Mouse (Mus musculus): ENCODE data around the gene Sema3g. TPM values are rescaled to one million over a fixed set of nuclear protein-coding genes. Genes with fewer than 3 reads are reported as not detected.

The Sema3g gene
- polyA plus RNA-seq, 1 experiment, result 3.1 TPM

DNA sequence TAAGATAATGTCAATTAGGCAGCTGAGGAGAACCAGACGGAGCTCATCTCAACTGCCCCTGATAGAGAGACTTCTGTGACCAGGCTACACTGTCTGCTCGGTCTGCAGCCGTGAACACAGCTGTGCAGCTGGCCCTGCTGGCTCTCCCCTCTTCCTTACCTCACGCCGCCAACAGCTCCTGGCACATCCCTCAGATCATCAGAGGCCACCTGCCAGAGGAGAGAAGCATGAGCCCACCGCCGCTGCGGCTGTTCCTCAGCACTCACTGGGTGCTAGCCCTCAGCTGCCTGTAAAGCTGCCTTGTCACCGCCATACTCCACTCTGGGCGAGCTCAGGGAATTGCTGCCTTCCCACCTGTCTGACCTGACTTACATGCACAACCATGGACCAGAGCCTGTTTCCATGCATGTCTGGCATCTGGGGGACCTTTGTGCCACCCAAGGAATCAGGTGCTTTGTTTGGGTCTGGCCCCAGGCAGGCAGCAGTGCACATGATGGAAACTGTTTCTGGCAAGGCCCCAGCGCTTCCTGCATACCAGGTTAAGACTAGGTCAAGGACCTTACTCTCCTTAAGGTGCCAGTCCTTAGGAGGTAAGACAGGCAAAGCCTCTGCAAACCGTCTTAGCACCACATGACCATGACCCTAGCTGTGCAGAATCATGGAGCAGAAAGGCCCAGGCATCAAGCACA is 37.8 kb upstream of the Sema3g start:
- TF ChIP-seq CTCF (IDR thresholded peaks at IDR 0.05; ENCODE audit: extremely low read depth, insufficient read depth, low read length) (no peak), POLR2A (IDR thresholded peaks at IDR 0.05; ENCODE audit: extremely low read depth, insufficient read depth, low read length) (no peak)
- no peak overlapping the region for H3K4me3 ChIP-seq (ENCODE audit: insufficient read depth, low read length)
- H3K4me1 ChIP-seq (ENCODE audit: control insufficient read depth, insufficient read depth, low read length), result no peaks in the 10 kb centered on the region
- no peak overlapping the region for H3K27ac ChIP-seq (ENCODE audit: insufficient read depth, low read length)

DNA sequence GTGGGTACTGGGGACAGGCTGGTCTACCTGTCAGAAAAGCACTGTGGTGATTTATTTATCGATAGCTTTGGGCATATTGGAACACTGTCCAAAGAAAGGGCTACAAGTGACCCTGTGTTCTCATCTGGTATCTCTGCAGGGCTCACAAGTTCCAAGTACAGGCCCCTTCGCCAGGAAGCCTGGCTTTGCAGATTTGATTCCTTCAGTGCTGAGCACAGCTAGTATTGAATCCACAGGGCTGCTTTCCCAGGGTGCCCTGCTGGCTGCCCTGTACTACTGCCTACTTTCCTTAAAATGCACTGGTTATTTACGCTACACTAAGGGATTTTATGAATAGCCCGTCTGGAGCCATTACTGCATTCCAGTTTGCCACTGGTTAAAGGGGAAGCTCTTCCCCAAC is 36.1 kb upstream of the Sema3g start:
- TF ChIP-seq CTCF (IDR thresholded peaks at IDR 0.05; ENCODE audit: extremely low read depth, insufficient read depth, low read length) (no peak), POLR2A (IDR thresholded peaks at IDR 0.05; ENCODE audit: extremely low read depth, insufficient read depth, low read length) (no peak)
- Histone ChIP-seq H3K4me1 (ENCODE audit: control insufficient read depth, insufficient read depth, low read length) (no peaks in the 10 kb centered on the region), H3K27ac (ENCODE audit: insufficient read depth, low read length) (no peak overlapping the region), H3K4me3 (ENCODE audit: insufficient read depth, low read length) (no peak overlapping the region)

DNA sequence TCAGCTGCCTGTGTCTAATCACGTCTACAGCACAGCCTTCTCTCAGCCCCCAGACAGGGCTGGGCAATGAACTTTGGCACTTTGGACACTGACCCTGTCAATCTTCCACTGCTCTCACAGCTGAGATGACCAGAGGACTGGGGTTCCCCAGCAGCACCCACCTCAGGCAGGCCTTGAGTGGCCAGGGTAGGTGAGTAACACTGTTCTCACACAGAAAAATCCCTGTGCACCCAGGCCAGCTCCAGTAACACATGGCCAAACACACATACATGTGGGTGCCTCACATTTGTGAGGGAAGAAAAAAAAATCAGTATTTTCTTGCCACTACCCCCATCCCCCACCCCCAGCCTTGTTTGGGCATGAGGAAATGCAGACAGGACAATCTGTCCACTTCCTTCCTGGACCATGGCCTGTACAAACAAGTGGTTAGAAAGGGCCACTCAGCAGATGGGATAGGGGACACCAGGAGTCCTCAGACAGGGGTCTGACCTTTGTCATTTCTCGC is 34.8 kb upstream of the Sema3g start:
- Histone ChIP-seq H3K4me1 (ENCODE audit: control insufficient read depth, insufficient read depth, low read length) (no peaks in the 10 kb centered on the region), H3K4me3 (ENCODE audit: insufficient read depth, low read length) (no peak overlapping the region), H3K27ac (ENCODE audit: insufficient read depth, low read length) (no peak overlapping the region)
- TF ChIP-seq POLR2A (IDR thresholded peaks at IDR 0.05; ENCODE audit: extremely low read depth, insufficient read depth, low read length) (no peak), CTCF (IDR thresholded peaks at IDR 0.05; ENCODE audit: extremely low read depth, insufficient read depth, low read length) (no peak)

DNA sequence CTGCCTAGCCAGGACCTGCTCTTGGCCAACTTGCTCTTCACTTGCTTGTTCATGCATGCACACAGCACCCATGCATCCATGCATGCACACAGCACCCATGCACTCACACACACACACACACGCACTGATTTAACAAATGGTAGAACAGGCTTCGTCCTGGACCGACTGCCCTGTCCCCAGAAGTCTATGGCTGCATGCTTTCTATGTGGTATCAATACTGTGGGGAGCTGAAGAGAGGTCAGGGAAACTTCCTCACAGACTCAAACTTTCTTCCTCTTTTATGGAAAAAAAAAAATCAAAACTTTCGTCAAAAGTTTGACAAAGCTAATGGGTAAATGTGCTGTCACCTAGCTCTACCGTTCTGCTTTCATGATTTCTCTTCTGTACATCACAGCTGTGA is 34.1 kb upstream of the Sema3g start:
- 0 out of 2 replicates have a peak, but pooled peaks cover 1% of the 10 kb centered on the region for H3K4me1 ChIP-seq (ENCODE audit: control insufficient read depth, insufficient read depth, low read length)
- no peak for TF ChIP-seq CTCF (IDR thresholded peaks at IDR 0.05; ENCODE audit: extremely low read depth, insufficient read depth, low read length)
- H3K4me3 ChIP-seq (ENCODE audit: insufficient read depth, low read length), result no peak overlapping the region
- peak overlapping the region; percentile 14; the same call in 1 of the 2 replicates for H3K27ac ChIP-seq (ENCODE audit: insufficient read depth, low read length)

DNA sequence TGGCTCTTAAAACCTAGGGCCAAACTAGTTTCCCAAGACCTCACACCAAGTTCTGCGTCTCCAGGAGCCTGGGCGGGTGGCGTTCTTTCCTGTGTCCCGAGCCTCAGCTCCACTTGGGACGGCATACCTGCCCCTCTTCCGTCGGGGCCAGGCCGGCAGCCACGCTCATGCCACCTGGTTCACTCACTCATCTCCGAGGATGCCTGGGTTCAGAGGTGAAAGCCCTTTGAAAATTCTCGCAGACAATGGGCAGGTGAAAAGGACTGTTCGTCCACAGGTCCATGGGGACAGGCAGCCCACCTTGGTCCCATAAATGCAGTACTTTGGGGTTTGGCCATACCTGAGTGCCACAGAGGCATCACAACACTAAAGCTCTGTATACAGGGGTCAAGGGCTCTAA is 33.5 kb upstream of the Sema3g start:
- no peak overlapping the region for H3K4me3 ChIP-seq (ENCODE audit: insufficient read depth, low read length)
- H3K4me1 ChIP-seq (ENCODE audit: control insufficient read depth, insufficient read depth, low read length), result 0 out of 2 replicates have a peak, but pooled peaks cover 1% of the 10 kb centered on the region
- TF ChIP-seq CTCF (IDR thresholded peaks at IDR 0.05; ENCODE audit: extremely low read depth, insufficient read depth, low read length), result no peak
- peak overlapping the region; percentile 21; the same call in 1 of the 2 replicates for H3K27ac ChIP-seq (ENCODE audit: insufficient read depth, low read length)

DNA sequence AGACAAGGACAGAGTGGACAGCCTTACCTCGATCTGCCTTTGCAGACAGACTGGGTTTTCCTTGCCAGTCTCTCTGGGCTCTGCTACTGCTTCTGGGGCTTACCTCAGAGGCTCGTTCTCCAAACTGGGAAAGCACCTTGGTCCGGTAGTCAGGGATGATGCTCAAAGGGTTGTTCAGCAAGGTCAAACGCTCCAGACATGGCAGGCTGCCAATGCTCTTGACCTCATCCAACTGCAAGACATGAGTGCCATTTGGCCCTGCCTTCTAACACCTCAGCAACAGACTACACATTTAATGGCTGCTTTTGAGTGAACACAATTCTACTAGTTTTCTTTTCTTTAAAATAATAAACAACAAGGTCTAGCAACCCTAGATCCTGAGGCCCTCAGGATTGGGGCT is 31.0 kb upstream of the Sema3g start:
- H3K4me3 ChIP-seq (ENCODE audit: insufficient read depth, low read length), result no peak overlapping the region
- no peak overlapping the region for H3K27ac ChIP-seq (ENCODE audit: insufficient read depth, low read length)
- TF ChIP-seq CTCF (IDR thresholded peaks at IDR 0.05; ENCODE audit: extremely low read depth, insufficient read depth, low read length) (no peak), POLR2A (IDR thresholded peaks at IDR 0.05; ENCODE audit: extremely low read depth, insufficient read depth, low read length) (no peak)
- H3K4me1 ChIP-seq (ENCODE audit: control insufficient read depth, insufficient read depth, low read length), result 0 out of 2 replicates have a peak, but pooled peaks cover 1% of the 10 kb centered on the region

DNA sequence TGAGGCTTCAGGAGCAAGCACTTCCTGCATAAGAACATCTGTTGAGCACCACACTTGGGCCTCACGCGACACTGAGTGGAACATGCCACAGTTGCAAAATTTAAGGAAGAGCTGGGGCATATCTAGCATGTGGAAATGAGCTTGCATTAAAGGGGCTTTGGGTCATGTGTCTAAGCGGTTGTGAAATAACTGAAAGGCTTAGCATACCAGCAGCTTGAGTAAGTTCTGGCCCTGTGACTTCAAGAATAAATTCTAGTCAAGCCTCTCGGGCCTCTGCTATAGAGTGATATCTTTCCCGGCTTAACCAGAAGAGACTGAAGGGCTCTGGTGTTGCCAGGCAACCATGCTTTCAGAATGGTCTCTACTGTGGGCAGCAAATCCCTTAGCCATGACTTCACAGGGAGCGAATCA is 28.9 kb upstream of the Sema3g start:
- Histone ChIP-seq H3K27ac (ENCODE audit: insufficient read depth, low read length) (no peak overlapping the region), H3K4me3 (ENCODE audit: insufficient read depth, low read length) (no peak overlapping the region)
- no peak for TF ChIP-seq POLR2A (IDR thresholded peaks at IDR 0.05; ENCODE audit: extremely low read depth, insufficient read depth, low read length)
- TF ChIP-seq CTCF (IDR thresholded peaks at IDR 0.05; ENCODE audit: extremely low read depth, insufficient read depth, low read length), result no peak

DNA sequence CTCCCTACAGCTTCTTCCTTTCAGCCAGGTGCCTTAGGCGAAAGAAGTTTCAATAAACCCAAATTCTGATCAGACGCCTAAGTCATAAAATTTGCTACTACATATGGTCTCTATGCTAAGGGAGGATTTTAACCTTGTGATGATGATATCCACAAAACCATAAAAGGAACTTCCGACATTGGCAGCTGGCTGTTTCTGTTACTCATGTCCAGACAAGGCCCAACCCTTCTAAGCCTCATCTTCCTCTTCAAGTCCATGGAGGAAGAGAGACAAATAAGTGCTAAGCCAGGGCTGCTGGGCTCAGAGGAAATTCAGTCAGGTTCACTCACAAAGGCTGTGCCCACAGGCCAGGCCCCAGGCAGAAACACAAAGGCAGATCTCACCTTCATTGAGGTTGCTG is 28.3 kb upstream of the Sema3g start:
- Histone ChIP-seq H3K27ac (ENCODE audit: insufficient read depth, low read length) (no peak overlapping the region), H3K4me1 (ENCODE audit: control insufficient read depth, insufficient read depth, low read length) (peaks cover 1% of the 10 kb centered on the region; the same call in 1 of the 2 replicates), H3K4me3 (ENCODE audit: insufficient read depth, low read length) (no peak overlapping the region)
- no peak for TF ChIP-seq CTCF (IDR thresholded peaks at IDR 0.05; ENCODE audit: extremely low read depth, insufficient read depth, low read length)
- no peak for TF ChIP-seq POLR2A (IDR thresholded peaks at IDR 0.05; ENCODE audit: extremely low read depth, insufficient read depth, low read length)

More for the DNA sequence above, 28.9 kb upstream of the Sema3g start:
- H3K4me1 ChIP-seq (ENCODE audit: control insufficient read depth, insufficient read depth, low read length), result 0 out of 2 replicates have a peak, but pooled peaks cover 1% of the 10 kb centered on the region

DNA sequence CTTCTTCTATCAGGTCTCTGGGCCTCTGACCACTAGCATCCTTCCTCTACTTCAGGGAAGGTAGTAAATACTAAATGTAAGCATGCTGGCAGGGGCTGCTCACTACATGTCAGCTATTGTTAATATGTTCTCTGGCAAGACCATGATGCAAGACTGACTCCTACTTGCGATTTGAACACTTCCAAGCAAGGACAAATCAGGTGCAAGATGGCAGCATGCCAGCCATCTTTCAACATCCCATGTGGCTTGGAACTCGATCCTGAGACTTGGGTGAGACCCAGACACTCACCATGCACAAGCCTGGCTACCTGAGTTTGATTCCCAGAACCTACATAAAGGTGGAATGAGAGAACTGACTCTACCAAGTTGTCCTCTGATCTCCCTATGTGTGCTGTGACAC is 25.7 kb upstream of the Sema3g start:
- peaks cover 6% of the 10 kb centered on the region; the same call in 1 of the 2 replicates for H3K4me1 ChIP-seq (ENCODE audit: control insufficient read depth, insufficient read depth, low read length)
- no peak overlapping the region for H3K27ac ChIP-seq (ENCODE audit: insufficient read depth, low read length)
- H3K4me3 ChIP-seq (ENCODE audit: insufficient read depth, low read length), result no peak overlapping the region
- TF ChIP-seq POLR2A (IDR thresholded peaks at IDR 0.05; ENCODE audit: extremely low read depth, insufficient read depth, low read length) (no peak), CTCF (IDR thresholded peaks at IDR 0.05; ENCODE audit: extremely low read depth, insufficient read depth, low read length) (no peak)

DNA sequence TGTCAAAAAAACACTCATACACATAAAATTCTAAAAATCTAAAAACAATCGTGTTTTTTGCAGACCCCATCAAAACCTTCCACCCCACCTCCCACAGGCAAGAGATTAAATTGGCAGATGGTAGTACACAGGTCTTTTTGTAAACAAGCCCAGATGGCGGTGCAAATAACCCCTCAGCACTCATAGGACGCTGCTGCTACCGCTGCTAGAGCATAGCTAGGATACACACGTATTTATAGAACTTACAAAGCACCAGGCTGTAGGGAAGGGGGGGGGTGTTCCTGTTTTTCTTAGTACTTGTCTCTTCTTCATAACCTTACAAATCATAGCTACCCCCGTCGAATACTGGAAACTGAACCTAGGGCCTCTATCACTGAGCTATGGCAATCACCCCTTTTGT is 23.9 kb upstream of the Sema3g start:
- no peak overlapping the region for H3K4me3 ChIP-seq (ENCODE audit: insufficient read depth, low read length)
- no peak for TF ChIP-seq POLR2A (IDR thresholded peaks at IDR 0.05; ENCODE audit: extremely low read depth, insufficient read depth, low read length)
- no peak for TF ChIP-seq CTCF (IDR thresholded peaks at IDR 0.05; ENCODE audit: extremely low read depth, insufficient read depth, low read length)

More for the DNA sequence above, 23.9 kb upstream of the Sema3g start:
- H3K27ac ChIP-seq (ENCODE audit: insufficient read depth, low read length), result no peak overlapping the region
- H3K4me1 ChIP-seq (ENCODE audit: control insufficient read depth, insufficient read depth, low read length), result peaks cover 4% of the 10 kb centered on the region; the same call in 1 of the 2 replicates
